Mouse (Mus musculus): Measurements from ENCODE around the gene Stk16. TPM values are rescaled to one million over a fixed set of nuclear protein-coding genes. Genes with fewer than 3 reads are reported as not detected.
A peak's percentile ranks its signal among the peaks of the same experiment; 100 is the strongest.

Gene Stk16
- polyA plus RNA-seq, 1 experiment from 2014 or later = 75.8 TPM

DNA sequence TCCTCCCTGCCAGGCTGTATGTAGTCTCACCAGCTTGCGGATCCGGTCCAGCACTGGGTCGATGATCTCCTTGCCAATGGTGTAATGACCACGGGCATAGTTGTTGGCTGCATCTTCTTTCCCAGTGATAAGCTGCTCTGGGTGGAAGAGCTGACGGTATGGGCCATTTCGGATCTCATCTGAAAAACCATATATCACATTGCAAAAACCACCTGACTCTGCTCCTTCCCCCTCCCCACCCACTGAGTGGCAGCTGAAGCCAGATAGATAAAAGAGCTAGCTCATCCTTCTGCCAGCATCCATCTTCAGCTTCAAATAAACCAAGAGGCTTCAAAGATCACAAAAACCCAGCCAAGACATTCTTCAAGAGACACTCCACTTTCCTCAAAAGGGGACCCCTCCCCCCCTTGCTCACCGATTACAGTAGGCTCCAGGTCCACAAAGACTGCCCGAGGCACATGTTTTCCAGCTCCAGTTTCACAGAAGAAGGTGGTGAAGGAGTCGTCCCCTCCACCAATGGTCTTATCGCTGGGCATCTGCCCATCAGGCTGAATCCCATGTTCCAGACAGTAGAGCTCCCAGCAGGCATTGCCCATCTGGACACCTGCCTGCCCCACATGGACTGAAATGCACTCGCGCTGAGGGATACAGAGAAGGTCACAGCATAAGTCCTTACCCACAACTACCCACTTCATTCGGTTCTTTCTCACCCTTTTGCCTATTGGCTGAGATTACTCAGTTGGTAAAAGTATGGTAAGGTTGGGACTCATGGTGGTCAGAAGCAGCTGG is 6.4 kb downstream of the Stk16 start:
- H3K4me2 ChIP-seq (replicated peaks; ENCODE audit: low read depth, low read length) = peak overlapping the region; percentile 78; the same call in 1 of the 2 replicates
- 62% methylated on average over 13 of the region's 13 CpGs for WGBS
- H3K9ac ChIP-seq (replicated peaks; ENCODE audit: low read depth) = no peak overlapping the region
- H3K36me3 ChIP-seq (ENCODE audit: insufficient read depth, low read length) = peaks cover 10% of the 10 kb centered on the region; the same call in 1 of the 2 replicates
- peaks cover 6% of the 10 kb centered on the region for H3K4me1 ChIP-seq (ENCODE audit: insufficient read depth, low read depth, low read length)
- TF ChIP-seq EP300 (IDR thresholded peaks at IDR 0.05) (no peak), CTCF (IDR thresholded peaks at IDR 0.05) (no peak)
- H3K27me3 ChIP-seq (replicated peaks; ENCODE audit: insufficient read depth, low read length) = peaks cover 3% of the 10 kb centered on the region; the same call in 1 of the 2 replicates
- H3K27ac ChIP-seq (ENCODE audit: low read length) = no peak overlapping the region
- no peaks in the 10 kb centered on the region for H3K9me3 ChIP-seq (ENCODE audit: low read length)
- ATAC-seq (no peak), DNase-seq (ENCODE audit: low spot score) (no peak)
- no peak overlapping the region for H3K4me3 ChIP-seq (ENCODE audit: low read depth, low read length)

DNA sequence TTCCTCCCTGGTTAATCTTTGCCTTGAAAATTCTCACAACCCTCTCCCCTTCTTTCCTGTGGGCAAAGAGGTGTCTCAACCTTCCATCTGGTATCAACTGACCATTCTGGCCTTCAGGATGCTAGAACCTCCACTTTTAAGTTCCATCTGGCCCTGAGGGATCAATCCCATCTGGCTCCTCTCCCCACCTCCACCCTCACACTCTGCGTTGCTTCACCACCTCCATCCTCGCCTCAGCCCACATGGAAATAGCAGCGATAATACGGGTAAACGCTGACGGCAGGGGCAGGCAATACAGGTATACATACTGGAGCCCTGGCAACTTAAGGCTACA is 7.2 kb downstream of the Stk16 start:
- H3K27ac ChIP-seq (ENCODE audit: low read length) = 0 out of 2 replicates have a peak overlapping the region, but pooled peaks have one; percentile 72
- peak overlapping the region; percentile 78 for H3K4me2 ChIP-seq (replicated peaks; ENCODE audit: low read depth, low read length)
- no peak for TF ChIP-seq EP300 (IDR thresholded peaks at IDR 0.05)
- no peak for TF ChIP-seq CTCF (IDR thresholded peaks at IDR 0.05)
- peaks cover 10% of the 10 kb centered on the region; the same call in 1 of the 2 replicates for H3K36me3 ChIP-seq (ENCODE audit: insufficient read depth, low read length)
- H3K4me1 ChIP-seq (ENCODE audit: insufficient read depth, low read depth, low read length) = peaks cover 6% of the 10 kb centered on the region
- WGBS = 3% methylated on average over 6 of the region's 6 CpGs
- peak overlapping the region; percentile 46; the same call in 1 of the 2 replicates for H3K9ac ChIP-seq (replicated peaks; ENCODE audit: low read depth)
- ATAC-seq (no peak), DNase-seq (ENCODE audit: low spot score) (no peak)
- no peaks in the 10 kb centered on the region for H3K9me3 ChIP-seq (ENCODE audit: low read length)
- peaks cover 3% of the 10 kb centered on the region for H3K27me3 ChIP-seq (replicated peaks; ENCODE audit: insufficient read depth, low read length)
- H3K4me3 ChIP-seq (ENCODE audit: low read depth, low read length) = peak overlapping the region; percentile 54

DNA sequence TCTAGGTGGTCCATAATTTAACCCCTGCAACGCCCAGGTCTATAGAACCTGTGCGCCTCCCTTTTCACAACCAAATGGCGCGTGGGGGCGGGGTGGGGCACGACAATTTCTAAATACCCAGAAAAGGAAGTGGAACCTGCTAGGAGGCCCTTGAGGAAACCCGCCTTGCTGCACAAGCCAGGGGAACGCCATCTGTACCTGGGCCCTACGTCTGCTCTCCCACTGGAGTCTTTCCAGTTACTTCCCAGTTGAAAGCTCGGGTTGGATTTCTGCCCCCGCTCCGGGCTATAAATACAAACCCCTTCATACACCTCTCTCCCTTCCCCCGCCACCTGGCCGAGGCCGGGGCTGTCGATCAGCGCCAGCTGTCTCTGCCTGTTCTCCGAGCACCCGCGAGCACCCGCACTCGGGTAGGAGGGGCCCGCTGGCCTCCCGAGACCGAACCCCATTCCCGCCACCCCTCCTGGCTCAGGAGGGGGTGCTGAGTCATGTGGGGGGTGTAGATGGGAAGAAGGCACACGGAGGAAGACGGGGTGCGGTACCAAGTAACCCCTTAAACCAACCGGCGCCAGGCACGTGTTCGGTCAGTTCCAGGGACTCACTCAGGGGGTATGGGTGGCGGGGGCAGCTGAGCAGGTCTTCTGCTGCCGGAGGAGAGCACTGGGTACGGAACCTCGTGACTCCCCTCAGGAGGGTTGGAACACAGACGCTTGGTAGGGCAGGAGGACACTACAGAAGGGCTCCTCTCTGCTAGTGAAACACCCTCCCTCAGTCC is 7.8 kb downstream of the Stk16 start:
- H3K4me3 ChIP-seq (ENCODE audit: low read depth, low read length) = peak overlapping the region; percentile 54
- peaks cover 6% of the 10 kb centered on the region for H3K4me1 ChIP-seq (ENCODE audit: insufficient read depth, low read depth, low read length)
- WGBS = under 1% methylated on average over 38 of the region's 38 CpGs
- H3K9ac ChIP-seq (replicated peaks; ENCODE audit: low read depth) = peak overlapping the region; percentile 46
- H3K36me3 ChIP-seq (ENCODE audit: insufficient read depth, low read length) = peaks cover 10% of the 10 kb centered on the region; the same call in 1 of the 2 replicates
- peak; percentile 33 for ATAC-seq
- H3K27ac ChIP-seq (ENCODE audit: low read length) = peak overlapping the region; percentile 72
- H3K9me3 ChIP-seq (ENCODE audit: low read length) = no peaks in the 10 kb centered on the region
- peak overlapping the region; percentile 78 for H3K4me2 ChIP-seq (replicated peaks; ENCODE audit: low read depth, low read length)
- peak; percentile 60 for DNase-seq (ENCODE audit: low spot score)
- peaks cover 3% of the 10 kb centered on the region for H3K27me3 ChIP-seq (replicated peaks; ENCODE audit: insufficient read depth, low read length)
- TF ChIP-seq EP300 (IDR thresholded peaks at IDR 0.05) (no peak), CTCF (IDR thresholded peaks at IDR 0.05) (no peak)

DNA sequence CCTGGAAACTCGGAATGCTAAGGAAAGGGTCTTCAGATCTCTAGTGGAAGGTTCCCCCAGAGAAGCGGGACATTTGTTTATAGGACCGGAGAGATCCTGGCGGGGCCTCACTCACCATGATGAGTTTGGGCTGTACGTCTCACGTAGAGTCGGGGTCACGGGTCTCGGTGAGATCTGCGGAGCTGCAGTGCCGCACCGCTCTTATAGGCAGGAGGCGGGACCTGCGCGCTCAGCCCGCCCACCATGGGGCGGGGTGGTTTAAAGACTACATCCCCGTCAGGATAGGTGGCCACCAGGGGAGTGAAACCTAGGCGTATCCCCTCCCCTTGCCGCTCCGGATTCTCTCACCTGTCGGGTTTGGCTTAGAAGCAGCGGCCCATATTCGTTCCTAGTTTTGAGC is 8.4 kb downstream of the Stk16 start:
- H3K9ac ChIP-seq (replicated peaks; ENCODE audit: low read depth) = peak overlapping the region; percentile 46
- WGBS = under 1% methylated on average over 24 of the region's 24 CpGs
- H3K4me2 ChIP-seq (replicated peaks; ENCODE audit: low read depth, low read length) = peak overlapping the region; percentile 78
- peak overlapping the region; percentile 54 for H3K4me3 ChIP-seq (ENCODE audit: low read depth, low read length)
- no peaks in the 10 kb centered on the region for H3K9me3 ChIP-seq (ENCODE audit: low read length)
- peak; percentile 92 for DNase-seq (ENCODE audit: low spot score)
- ATAC-seq = peak; percentile 96
- H3K27ac ChIP-seq (ENCODE audit: low read length) = peak overlapping the region; percentile 77
- H3K27me3 ChIP-seq (replicated peaks; ENCODE audit: insufficient read depth, low read length) = peaks cover 3% of the 10 kb centered on the region
- H3K4me1 ChIP-seq (ENCODE audit: insufficient read depth, low read depth, low read length) = peaks cover 6% of the 10 kb centered on the region
- peaks cover 5% of the 10 kb centered on the region; the same call in 1 of the 2 replicates for H3K36me3 ChIP-seq (ENCODE audit: insufficient read depth, low read length)
- TF ChIP-seq CTCF (IDR thresholded peaks at IDR 0.05) (peak; percentile 49), EP300 (IDR thresholded peaks at IDR 0.05) (no peak)

DNA sequence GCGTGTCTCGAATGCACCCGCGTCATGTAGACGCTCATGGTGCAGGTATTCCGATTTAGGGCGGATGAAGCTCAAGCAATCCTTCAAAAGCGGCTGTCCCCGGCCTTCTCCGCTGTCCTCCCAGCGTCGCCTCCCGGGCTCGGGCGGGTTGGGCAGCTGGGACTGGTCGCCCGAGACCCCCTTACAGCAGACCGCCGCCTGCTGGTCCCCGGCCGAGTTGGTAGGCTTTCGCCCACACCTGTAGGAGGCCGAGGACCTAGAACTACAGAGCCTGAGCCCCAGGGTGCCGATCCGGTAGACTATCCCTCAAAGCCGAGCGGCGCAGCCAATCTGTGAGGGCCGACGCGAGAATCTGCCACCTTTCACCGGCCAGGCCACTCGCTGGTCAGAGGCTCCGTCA is 8.9 kb downstream of the Stk16 start, which contains the start of gene Tuba4a:
Tuba4a (minus strand) TSS at position 335 of the 400 bp plus-strand sequence.
- no peaks in the 10 kb centered on the region for H3K9me3 ChIP-seq (ENCODE audit: low read length)
- peak within 1 kb of the TSS; percentile 78 for H3K4me2 ChIP-seq (replicated peaks; ENCODE audit: low read depth, low read length)
- peak within 1 kb of the TSS; percentile 46 for H3K9ac ChIP-seq (replicated peaks; ENCODE audit: low read depth)
- peaks cover 3% of the 10 kb centered on the region for H3K27me3 ChIP-seq (replicated peaks; ENCODE audit: insufficient read depth, low read length)
- peaks cover 5% of the 10 kb centered on the region; the same call in 1 of the 2 replicates for H3K36me3 ChIP-seq (ENCODE audit: insufficient read depth, low read length)
- WGBS = 0% methylated on average over 34 of the region's 34 CpGs
- H3K27ac ChIP-seq (ENCODE audit: low read length) = peak within 1 kb of the TSS; percentile 77
- H3K4me1 ChIP-seq (ENCODE audit: insufficient read depth, low read depth, low read length) = peaks cover 6% of the 10 kb centered on the region
- H3K4me3 ChIP-seq (ENCODE audit: low read depth, low read length) = peak within 1 kb of the TSS; percentile 54
- DNase-seq (ENCODE audit: low spot score) = no peak
- TF ChIP-seq EP300 (IDR thresholded peaks at IDR 0.05) = no peak
- TF ChIP-seq CTCF (IDR thresholded peaks at IDR 0.05) = peak; percentile 42
- peak; percentile 59 for ATAC-seq

DNA sequence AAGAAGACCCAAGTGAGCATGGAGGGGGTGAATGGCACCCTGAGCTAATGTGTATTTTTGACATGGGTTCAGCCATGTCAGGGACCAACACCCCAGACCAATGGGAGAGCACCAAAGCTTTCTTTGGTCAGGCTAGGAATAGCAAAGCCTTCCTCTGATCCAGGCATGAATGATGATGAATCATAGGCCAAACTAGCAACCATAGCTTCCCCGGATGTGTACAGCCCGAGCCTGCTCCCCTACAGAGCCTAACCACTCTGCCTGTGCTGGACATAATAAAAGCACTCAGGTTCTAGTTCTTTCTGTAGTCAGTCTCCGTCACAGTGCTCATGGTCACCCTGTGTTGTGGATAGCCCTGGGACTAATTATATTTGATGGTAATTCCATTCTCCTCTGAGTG is 10.9 kb downstream of the Stk16 start:
- DNase-seq (ENCODE audit: low spot score) (no peak), ATAC-seq (no peak)
- TF ChIP-seq EP300 (IDR thresholded peaks at IDR 0.05) (no peak), CTCF (IDR thresholded peaks at IDR 0.05) (no peak)
- peaks cover 6% of the 10 kb centered on the region for H3K4me1 ChIP-seq (ENCODE audit: insufficient read depth, low read depth, low read length)
- peaks cover 3% of the 10 kb centered on the region for H3K27me3 ChIP-seq (replicated peaks; ENCODE audit: insufficient read depth, low read length)
- no peak overlapping the region for H3K4me3 ChIP-seq (ENCODE audit: low read depth, low read length)
- H3K4me2 ChIP-seq (replicated peaks; ENCODE audit: low read depth, low read length) = no peak overlapping the region
- no peaks in the 10 kb centered on the region for H3K9me3 ChIP-seq (ENCODE audit: low read length)
- no peak overlapping the region for H3K27ac ChIP-seq (ENCODE audit: low read length)
- H3K9ac ChIP-seq (replicated peaks; ENCODE audit: low read depth) = no peak overlapping the region
- no peaks in the 10 kb centered on the region for H3K36me3 ChIP-seq (ENCODE audit: insufficient read depth, low read length)
- 75% methylated on average over 3 of the region's 3 CpGs for WGBS

Measured in lung, postnatal 0 days (tissue).